Mouse (Mus musculus): ENCODE results near the gene Foxp4. TPM values are rescaled to one million over a fixed set of nuclear protein-coding genes. Genes with fewer than 3 reads are reported as not detected.

Gene Foxp4
- polyA plus RNA-seq, 1 experiment from 2014 or later = 30.7 TPM

DNA sequence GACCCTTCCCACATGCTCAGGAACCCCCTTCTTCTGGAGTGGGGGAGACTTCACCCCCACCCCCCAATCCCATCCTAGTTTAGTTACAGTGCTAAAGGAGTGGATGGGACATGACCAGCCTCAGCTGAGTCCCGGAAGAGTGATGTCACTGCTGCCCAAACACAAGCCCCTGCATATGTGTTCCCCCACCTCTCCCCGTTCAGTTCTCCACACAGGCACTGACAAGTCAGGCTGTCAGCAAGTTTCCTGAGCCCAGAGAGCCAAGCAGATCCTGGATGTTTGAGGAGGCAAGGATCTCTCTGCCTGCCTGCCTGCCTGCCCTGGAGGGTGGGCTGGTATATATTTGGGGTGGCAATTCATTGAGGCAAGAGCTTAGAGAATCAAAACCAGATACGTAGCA lies 45.2 kb downstream of the Foxp4 start:
- Histone ChIP-seq H3K9me3 (ENCODE audit: control insufficient read depth, low read length) (no peaks in the 10 kb centered on the region), H3K9ac (ENCODE audit: low read length) (no peak overlapping the region), H3K27ac (replicated peaks; ENCODE audit: low read depth, low read length) (no peak overlapping the region), H3K4me1 (ENCODE audit: control insufficient read depth, insufficient read depth, low read length) (peaks cover 31% of the 10 kb centered on the region), H3K36me3 (ENCODE audit: control insufficient read depth, insufficient read depth, low read length) (peaks cover 14% of the 10 kb centered on the region), H3K4me3 (ENCODE audit: low read depth, low read length) (no peak overlapping the region), H3K27me3 (ENCODE audit: control insufficient read depth, insufficient read depth, low read length) (no peaks in the 10 kb centered on the region), H3K4me2 (ENCODE audit: low read depth, severe bottlenecking) (no peak overlapping the region; the same call in 1 of the 2 replicates)
- 0 out of 2 replicates have a peak, but pooled peaks have one; percentile 27 for ATAC-seq (ENCODE audit: insufficient number of reproducible peaks, low FRiP score, low TSS enrichment, low read depth)
- DNase-seq (ENCODE audit: low spot score) = peak; percentile 55
- 5% methylated on average over 3 of the region's 3 CpGs for WGBS

DNA sequence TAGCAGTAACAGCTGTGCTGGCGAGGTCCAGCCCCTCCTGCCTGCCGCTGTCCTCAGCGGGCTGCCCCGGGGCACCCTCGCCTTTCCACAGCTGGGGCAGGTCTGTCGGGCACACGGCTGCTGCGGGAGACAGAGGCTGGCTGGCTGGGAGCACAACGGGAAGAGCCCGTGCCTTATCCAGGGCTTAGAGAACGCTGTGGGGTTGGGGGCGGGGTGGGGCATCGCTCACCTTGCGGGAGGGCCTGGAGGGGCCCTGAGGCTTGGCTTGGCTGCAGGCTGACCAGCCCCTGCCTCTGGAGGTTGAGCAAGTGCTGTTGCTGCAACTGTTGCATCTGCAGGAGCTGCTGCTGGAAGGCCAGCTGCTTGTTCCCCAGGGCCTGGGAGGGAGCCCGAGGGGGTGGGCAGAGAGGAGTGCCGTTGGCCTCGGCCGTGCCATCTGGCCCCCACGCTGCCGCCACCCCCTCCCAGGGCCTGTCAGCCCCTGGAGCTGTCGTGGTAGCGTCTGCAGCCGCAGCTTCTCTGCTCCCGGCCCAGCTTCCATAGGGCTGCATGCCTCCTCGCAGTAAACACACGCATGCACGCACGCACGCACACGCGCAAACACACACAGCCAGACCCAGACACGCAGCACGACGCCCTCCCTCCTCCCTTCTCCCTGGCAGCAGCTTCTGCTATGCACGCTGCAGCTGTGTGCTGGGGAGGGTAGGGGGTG lies 45.9 kb downstream of the Foxp4 start:
- DNase-seq (ENCODE audit: low spot score) = peak; percentile 58
- 3% methylated on average over 35 of the region's 35 CpGs for WGBS
- peak; percentile 7; the same call in 1 of the 2 replicates for ATAC-seq (ENCODE audit: insufficient number of reproducible peaks, low FRiP score, low TSS enrichment, low read depth)
- 0 out of 2 replicates have a peak overlapping the region, but pooled peaks have one; percentile 1 for H3K4me3 ChIP-seq (ENCODE audit: low read depth, low read length)
- peak overlapping the region; percentile 36 for H3K9ac ChIP-seq (ENCODE audit: low read length)
- no peaks in the 10 kb centered on the region for H3K27me3 ChIP-seq (ENCODE audit: control insufficient read depth, insufficient read depth, low read length)
- H3K4me2 ChIP-seq (ENCODE audit: low read depth, severe bottlenecking) = peak overlapping the region; percentile 38
- peaks cover 9% of the 10 kb centered on the region for H3K36me3 ChIP-seq (ENCODE audit: control insufficient read depth, insufficient read depth, low read length)
- H3K27ac ChIP-seq (replicated peaks; ENCODE audit: low read depth, low read length) = no peak overlapping the region
- no peaks in the 10 kb centered on the region for H3K9me3 ChIP-seq (ENCODE audit: control insufficient read depth, low read length)
- peaks cover 33% of the 10 kb centered on the region for H3K4me1 ChIP-seq (ENCODE audit: control insufficient read depth, insufficient read depth, low read length)

DNA sequence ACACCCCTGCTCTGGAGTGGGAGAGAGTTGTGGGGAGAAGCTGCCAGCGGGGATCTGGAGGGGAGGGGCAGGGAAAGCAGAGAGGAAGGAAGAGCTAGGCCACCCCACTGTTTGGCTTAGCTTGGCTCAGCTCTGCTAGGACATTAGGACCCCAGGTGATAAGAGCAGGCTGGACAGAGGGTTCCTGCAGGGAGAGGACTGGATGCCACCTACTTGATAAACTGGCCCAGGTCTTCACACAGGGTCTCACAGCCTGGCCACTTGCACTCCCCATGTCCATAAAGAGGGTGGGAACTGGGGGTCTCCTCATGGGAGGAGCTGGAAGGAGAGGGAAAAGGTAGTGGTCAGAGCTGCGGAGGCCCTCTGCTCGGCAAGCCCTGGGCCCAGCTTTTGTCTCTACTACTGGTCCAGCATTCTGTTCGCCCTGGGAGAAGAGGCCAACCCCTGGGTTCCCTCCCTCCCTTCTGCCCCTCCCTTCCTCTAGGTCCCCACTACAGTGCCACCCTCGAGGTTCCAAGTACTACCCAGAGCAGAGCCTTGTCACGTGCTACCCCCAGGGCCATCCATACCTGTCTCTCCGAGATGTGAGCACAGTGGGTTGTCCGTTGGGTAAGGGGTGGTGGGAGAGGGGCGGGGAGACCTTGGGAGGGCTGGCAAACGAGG lies 46.6 kb downstream of the Foxp4 start:
- DNase-seq (ENCODE audit: low spot score) (no peak), ATAC-seq (ENCODE audit: insufficient number of reproducible peaks, low FRiP score, low TSS enrichment, low read depth) (no peak)
- Histone ChIP-seq H3K36me3 (ENCODE audit: control insufficient read depth, insufficient read depth, low read length) (peaks cover 13% of the 10 kb centered on the region; the same call in 1 of the 2 replicates), H3K9me3 (ENCODE audit: control insufficient read depth, low read length) (no peaks in the 10 kb centered on the region), H3K9ac (ENCODE audit: low read length) (no peak overlapping the region; the same call in 1 of the 2 replicates), H3K27me3 (ENCODE audit: control insufficient read depth, insufficient read depth, low read length) (no peaks in the 10 kb centered on the region), H3K4me3 (ENCODE audit: low read depth, low read length) (no peak overlapping the region), H3K4me2 (ENCODE audit: low read depth, severe bottlenecking) (no peak overlapping the region; the same call in 1 of the 2 replicates), H3K27ac (replicated peaks; ENCODE audit: low read depth, low read length) (no peak overlapping the region), H3K4me1 (ENCODE audit: control insufficient read depth, insufficient read depth, low read length) (peaks cover 33% of the 10 kb centered on the region)
- WGBS = 30% methylated on average over 9 of the region's 10 CpGs

DNA sequence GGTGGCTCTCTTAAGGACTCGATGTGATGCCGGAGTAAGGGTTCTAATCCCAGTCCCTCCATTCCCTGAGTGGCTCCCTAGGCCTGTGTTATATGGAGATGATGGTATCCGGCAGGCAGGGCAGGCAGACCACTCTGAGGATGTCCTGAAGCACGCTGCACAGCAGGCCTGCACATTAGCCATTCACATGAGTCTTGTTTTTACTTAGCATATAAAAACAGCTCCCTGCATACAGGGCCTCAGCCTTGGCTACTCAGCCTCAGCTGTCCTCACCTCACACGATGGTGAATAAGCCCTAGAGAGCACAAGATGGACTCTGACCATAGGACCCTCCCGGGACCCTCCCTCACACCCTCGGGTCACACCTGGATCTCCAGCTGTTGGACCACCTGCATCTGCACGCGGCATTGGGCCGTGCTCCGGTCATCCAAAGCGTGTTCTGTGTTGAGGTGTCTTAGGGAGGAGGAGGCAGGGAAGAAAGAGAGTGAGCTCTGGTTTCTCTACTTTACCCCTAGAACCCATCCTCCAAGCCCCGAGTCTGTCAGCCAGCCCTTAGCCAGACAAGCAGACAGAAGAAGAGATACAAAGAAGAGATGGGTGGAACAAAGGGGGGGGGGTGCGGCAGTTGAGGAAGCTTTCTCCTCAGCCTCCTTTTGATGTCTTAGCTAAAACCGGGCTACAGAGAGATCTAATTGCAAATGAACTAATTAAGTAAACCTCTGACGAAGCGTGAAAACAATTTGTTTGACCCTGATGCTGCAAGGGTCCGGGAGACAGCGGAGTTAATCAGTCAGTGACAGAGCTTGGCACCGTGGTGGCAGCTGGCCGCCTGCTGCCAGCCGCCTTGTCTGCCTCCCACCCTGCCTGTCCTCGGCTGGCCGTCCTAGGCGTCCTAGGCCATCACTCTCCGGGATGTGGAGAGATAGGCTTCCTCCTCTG lies 47.4 kb downstream of the Foxp4 start:
- no peaks in the 10 kb centered on the region for H3K9me3 ChIP-seq (ENCODE audit: control insufficient read depth, low read length)
- no peaks in the 10 kb centered on the region for H3K27me3 ChIP-seq (ENCODE audit: control insufficient read depth, insufficient read depth, low read length)
- DNase-seq (ENCODE audit: low spot score) = peak; percentile 34
- H3K9ac ChIP-seq (ENCODE audit: low read length) = no peak overlapping the region
- WGBS = 35% methylated on average over 26 of the region's 26 CpGs
- H3K36me3 ChIP-seq (ENCODE audit: control insufficient read depth, insufficient read depth, low read length) = peaks cover 13% of the 10 kb centered on the region; the same call in 1 of the 2 replicates
- 0 out of 2 replicates have a peak overlapping the region, but pooled peaks have one; percentile 1 for H3K4me2 ChIP-seq (ENCODE audit: low read depth, severe bottlenecking)
- H3K27ac ChIP-seq (replicated peaks; ENCODE audit: low read depth, low read length) = no peak overlapping the region
- H3K4me3 ChIP-seq (ENCODE audit: low read depth, low read length) = no peak overlapping the region
- peaks cover 35% of the 10 kb centered on the region for H3K4me1 ChIP-seq (ENCODE audit: control insufficient read depth, insufficient read depth, low read length)
- no peak for ATAC-seq (ENCODE audit: insufficient number of reproducible peaks, low FRiP score, low TSS enrichment, low read depth)

DNA sequence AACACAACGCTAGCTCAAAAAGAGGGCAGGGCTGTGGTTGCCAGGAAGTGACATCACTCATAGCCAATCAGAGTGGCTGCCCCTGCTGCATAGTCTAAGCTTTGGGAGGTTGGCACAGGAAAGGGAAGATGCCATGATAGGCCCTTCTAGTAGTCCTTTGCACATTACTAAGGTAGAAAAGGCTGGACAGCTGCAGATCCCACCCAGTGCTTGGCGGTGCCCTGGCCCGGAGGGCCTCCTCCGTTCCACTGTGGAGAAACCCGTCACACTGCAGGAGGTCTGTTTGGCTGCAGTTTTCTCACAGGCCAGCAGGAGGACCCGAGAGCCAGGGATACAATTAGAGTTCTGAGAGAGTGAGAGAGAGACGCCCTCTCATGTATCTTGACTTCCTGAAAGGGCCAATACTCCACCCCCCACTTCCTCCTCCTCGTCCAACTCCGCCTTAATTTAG lies 51.1 kb downstream of the Foxp4 start:
- peaks cover 13% of the 10 kb centered on the region; the same call in 1 of the 2 replicates for H3K36me3 ChIP-seq (ENCODE audit: control insufficient read depth, insufficient read depth, low read length)
- no peak overlapping the region for H3K4me3 ChIP-seq (ENCODE audit: low read depth, low read length)
- no peak overlapping the region for H3K9ac ChIP-seq (ENCODE audit: low read length)
- 14% methylated on average over 9 of the region's 9 CpGs for WGBS
- peaks cover 15% of the 10 kb centered on the region for H3K4me1 ChIP-seq (ENCODE audit: control insufficient read depth, insufficient read depth, low read length)
- peak; percentile 84 for DNase-seq (ENCODE audit: low spot score)
- H3K9me3 ChIP-seq (ENCODE audit: control insufficient read depth, low read length) = no peaks in the 10 kb centered on the region
- H3K27ac ChIP-seq (replicated peaks; ENCODE audit: low read depth, low read length) = no peak overlapping the region
- peak; percentile 51; the same call in 1 of the 2 replicates for ATAC-seq (ENCODE audit: insufficient number of reproducible peaks, low FRiP score, low TSS enrichment, low read depth)
- no peak overlapping the region for H3K4me2 ChIP-seq (ENCODE audit: low read depth, severe bottlenecking)
- no peaks in the 10 kb centered on the region for H3K27me3 ChIP-seq (ENCODE audit: control insufficient read depth, insufficient read depth, low read length)

DNA sequence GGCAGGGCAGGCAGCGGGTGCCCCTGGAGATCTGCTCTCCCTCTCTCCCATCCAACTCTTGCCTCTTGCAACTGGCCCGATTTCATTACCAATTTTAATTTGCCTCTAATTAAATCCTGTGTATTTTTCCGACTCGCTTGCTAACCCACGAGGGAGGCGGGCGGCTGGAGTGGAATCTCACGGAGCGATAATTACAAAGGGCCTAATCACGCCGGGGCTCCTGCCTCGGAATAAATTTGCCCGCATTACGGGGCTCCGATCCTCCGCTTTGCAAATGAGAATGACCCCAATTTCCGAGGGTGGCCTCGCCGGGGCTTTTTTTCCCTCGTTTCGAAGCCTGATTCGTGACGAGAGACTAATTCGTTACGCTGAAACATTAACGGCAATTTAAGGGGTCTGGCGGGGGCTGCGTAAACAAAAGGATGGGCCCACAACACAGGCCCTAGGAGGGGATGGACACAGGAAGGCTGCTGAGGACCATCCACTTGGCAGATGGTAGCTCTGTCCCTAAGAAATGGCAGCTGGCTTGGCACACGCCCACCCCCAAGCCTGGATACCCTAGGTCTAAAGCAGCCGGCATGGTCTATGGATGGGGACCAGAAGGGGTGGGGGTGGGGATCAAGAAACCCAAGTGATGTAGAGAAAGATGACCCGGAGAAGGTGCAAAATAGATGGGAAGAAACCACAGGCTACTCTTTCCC lies 52.0 kb downstream of the Foxp4 start:
- 79% methylated on average over 31 of the region's 31 CpGs for WGBS

DNA sequence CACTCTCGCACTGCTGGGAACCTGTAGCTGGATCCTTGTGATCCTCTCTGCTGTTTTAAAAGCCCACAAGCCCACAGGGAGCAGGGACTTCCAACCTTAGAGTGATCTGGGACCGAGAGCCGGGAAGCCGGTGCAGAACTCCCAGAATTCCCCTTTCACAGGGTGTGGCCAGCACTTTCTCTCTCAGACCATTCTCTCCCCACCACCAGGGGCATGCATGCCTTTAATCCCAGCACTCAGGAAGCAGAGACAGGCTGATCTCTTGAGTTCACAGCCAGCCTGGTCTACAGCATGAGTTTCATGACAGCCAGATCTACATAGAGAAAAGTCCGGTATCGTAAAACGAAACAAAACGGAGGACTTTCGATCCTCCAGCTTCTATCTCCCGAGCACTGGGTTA lies 54.6 kb downstream of the Foxp4 start:
- ATAC-seq (ENCODE audit: insufficient number of reproducible peaks, low FRiP score, low TSS enrichment, low read depth) (no peak), DNase-seq (ENCODE audit: low spot score) (no peak)
- Histone ChIP-seq H3K4me1 (ENCODE audit: control insufficient read depth, insufficient read depth, low read length) (peaks cover 4% of the 10 kb centered on the region; the same call in 1 of the 2 replicates), H3K4me2 (ENCODE audit: low read depth, severe bottlenecking) (no peak overlapping the region), H3K4me3 (ENCODE audit: low read depth, low read length) (no peak overlapping the region), H3K27ac (replicated peaks; ENCODE audit: low read depth, low read length) (no peak overlapping the region), H3K9ac (ENCODE audit: low read length) (no peak overlapping the region), H3K9me3 (ENCODE audit: control insufficient read depth, low read length) (no peaks in the 10 kb centered on the region), H3K27me3 (ENCODE audit: control insufficient read depth, insufficient read depth, low read length) (no peaks in the 10 kb centered on the region), H3K36me3 (ENCODE audit: control insufficient read depth, insufficient read depth, low read length) (peaks cover 9% of the 10 kb centered on the region; the same call in 1 of the 2 replicates)
- WGBS = 94% methylated on average over 10 of the region's 10 CpGs

More for the DNA sequence above, 52.0 kb downstream of the Foxp4 start:
- Histone ChIP-seq H3K9ac (ENCODE audit: low read length) (no peak overlapping the region), H3K9me3 (ENCODE audit: control insufficient read depth, low read length) (no peaks in the 10 kb centered on the region), H3K4me1 (ENCODE audit: control insufficient read depth, insufficient read depth, low read length) (peaks cover 6% of the 10 kb centered on the region), H3K4me2 (ENCODE audit: low read depth, severe bottlenecking) (no peak overlapping the region), H3K4me3 (ENCODE audit: low read depth, low read length) (no peak overlapping the region), H3K27me3 (ENCODE audit: control insufficient read depth, insufficient read depth, low read length) (no peaks in the 10 kb centered on the region), H3K36me3 (ENCODE audit: control insufficient read depth, insufficient read depth, low read length) (peaks cover 13% of the 10 kb centered on the region; the same call in 1 of the 2 replicates), H3K27ac (replicated peaks; ENCODE audit: low read depth, low read length) (no peak overlapping the region)
- ATAC-seq (ENCODE audit: insufficient number of reproducible peaks, low FRiP score, low TSS enrichment, low read depth) (no peak), DNase-seq (ENCODE audit: low spot score) (no peak)

All from limb, embryonic 11.5 days (tissue).